Mouse (Mus musculus) ES-CJ7 (cell line): ENCODE measurements at regions not wholly inside any gene's neighbourhood (a gene's known extent, or its start where the extent isn't known, plus 50 kb on each side); places are given as distances from the start of the nearest gene placed in this dataset.
"Not testable (repeated sequence)": the region's sequence is repeated elsewhere in the genome, so short reads cannot be mapped to it uniquely, and the experiment has no call there.

Experiments
- DNase-seq: peaks from one replicate; pipeline ENCODE4 v3.0.0; 2011; ENCODE audit warnings: low read depth, low spot score

GRCm38 (mm10) chr1:140693482-140693881 is 447.5 kb downstream of the Kcnt2 start:
- no peak for DNase-seq

GRCm38 (mm10) chr1:140730189-140730588 is 484.2 kb downstream of the Kcnt2 start:
- DNase-seq: no peak

GRCm38 (mm10) chr1:140739001-140739728 is 493.2 kb downstream of the Kcnt2 start:
- DNase-seq: no peak

- no peak for DNase-seq
These were observed 494.1 kb downstream of the Kcnt2 start for GRCm38 (mm10) chr1:140740081-140740480.

GRCm38 (mm10) chr1:140748011-140748410 is 502.1 kb downstream of the Kcnt2 start:
- DNase-seq: peak; percentile 27

GRCm38 (mm10) chr1:140765906-140766305 is 519.9 kb downstream of the Kcnt2 start:
- no peak for DNase-seq

GRCm38 (mm10) chr1:140773769-140774168 is 527.8 kb downstream of the Kcnt2 start:
- not testable (repeated sequence) for DNase-seq

- no peak for DNase-seq
These were observed 564.2 kb downstream of the Kcnt2 start for GRCm38 (mm10) chr1:140810170-140810569.

GRCm38 (mm10) chr1:140838766-140839165 is 592.8 kb downstream of the Kcnt2 start:
- no peak for DNase-seq

GRCm38 (mm10) chr1:140840579-140840978 is 594.6 kb downstream of the Kcnt2 start:
- no peak for DNase-seq

GRCm38 (mm10) chr1:140848053-140848452 is 602.1 kb downstream of the Kcnt2 start:
- DNase-seq: not testable (repeated sequence)

GRCm38 (mm10) chr1:140851568-140851967 is 605.6 kb downstream of the Kcnt2 start:
- DNase-seq: peak; percentile 31
